Mouse (Mus musculus) adrenal gland, postnatal 36 days (tissue): ENCODE data around the gene Aebp1. TPM values are rescaled to one million over a fixed set of nuclear protein-coding genes. Genes with fewer than 3 reads are reported as not detected.
A peak's percentile ranks its signal among the peaks of the same experiment; 100 is the strongest.

ENCODE experiments used
- DNase-seq, 2 experiments: peaks; one replicate each; pipeline ENCODE4 v3.0.0; 2021; ENCODE audit warnings: mixed read lengths in 1 of 2
- total RNA-seq, 2 experiments: library from RNA; stranded (reverse); gene quantifications; 2 replicates each; pipeline ENCODE4 v1.2.3; 2021

Gene Aebp1
- total RNA-seq, 2 experiments from 2014 or later = 372 to 401 TPM

GRCm38 (mm10) chr11:5893807-5894206, 32.1 kb downstream of the Aebp1 start:
- no peak for DNase-seq

- no peak for DNase-seq
Observed at GRCm38 (mm10) chr11:5897230-5897629, 35.5 kb downstream of the Aebp1 start.

- DNase-seq = no peak
Observed at GRCm38 (mm10) chr11:5897839-5898238, 36.1 kb downstream of the Aebp1 start.

DNA sequence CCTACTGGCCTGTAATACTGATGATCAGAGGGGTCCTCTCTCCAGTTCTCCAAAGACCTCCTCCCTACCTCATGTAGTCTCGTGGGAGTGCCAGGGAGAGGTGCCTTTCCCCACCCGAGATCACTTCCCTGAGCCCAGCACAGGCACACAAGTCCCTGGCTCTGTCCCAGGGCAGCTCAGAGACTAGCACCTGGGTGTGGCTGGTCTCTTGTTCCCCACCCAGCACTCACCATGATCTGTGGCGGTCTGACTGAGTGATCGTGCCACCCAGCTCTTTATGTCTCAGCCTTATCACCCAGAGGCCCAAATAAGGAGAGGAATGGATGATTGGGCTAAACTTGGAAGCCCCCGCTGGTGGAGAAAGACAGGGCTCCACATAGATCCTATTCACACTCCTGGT, 36.8 kb downstream of the Aebp1 start, which contains the start of gene Myl7:
TSS of gene Myl7 (minus strand) at position 252 of the 400 bp plus-strand sequence.
- DNase-seq = no peak

DNA sequence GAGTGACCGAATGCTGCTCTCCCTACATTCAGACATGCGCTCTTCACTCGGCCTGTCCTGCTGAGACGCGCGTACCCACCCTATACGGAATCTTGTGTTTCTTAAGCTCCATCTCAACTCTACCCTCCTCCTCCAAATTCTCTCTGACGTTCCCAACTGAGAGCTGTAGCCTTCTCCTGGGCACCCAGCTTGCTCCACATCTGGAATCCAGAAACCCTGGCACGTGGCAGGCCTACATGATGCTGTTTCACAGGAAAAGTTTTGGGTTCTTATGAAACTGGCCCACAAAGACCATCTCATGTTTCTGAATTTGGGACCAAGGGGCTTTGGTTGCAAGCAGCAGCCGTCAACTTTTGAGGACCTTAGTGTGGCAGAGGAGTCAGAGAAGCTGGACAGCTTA, 37.5 kb downstream of the Aebp1 start:
- DNase-seq = no peak

DNA sequence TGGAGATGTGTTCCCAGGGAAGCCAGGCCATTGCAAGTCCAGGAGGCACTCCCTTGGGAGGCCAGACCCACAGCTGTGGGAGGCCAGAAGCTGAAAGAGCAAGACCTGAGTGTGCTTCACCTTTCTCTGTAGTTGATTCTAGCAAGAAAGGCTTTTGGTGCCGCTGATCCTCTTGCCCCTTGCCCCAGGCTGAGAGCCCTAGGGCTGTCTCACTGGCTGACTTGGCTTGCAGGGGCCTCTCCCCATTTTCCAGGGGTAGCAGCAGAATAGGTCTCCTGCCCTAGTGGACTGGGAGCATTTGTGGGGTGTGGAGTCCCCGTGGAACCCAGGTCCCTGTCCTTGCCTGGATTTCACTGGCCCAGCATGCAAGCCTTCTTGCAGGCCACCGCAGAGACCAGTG, 39.6 kb downstream of the Aebp1 start:
- DNase-seq = no peak

- peak; percentile 31 to 44 for DNase-seq
Observed at GRCm38 (mm10) chr11:5901950-5902349, 40.2 kb downstream of the Aebp1 start.

DNA sequence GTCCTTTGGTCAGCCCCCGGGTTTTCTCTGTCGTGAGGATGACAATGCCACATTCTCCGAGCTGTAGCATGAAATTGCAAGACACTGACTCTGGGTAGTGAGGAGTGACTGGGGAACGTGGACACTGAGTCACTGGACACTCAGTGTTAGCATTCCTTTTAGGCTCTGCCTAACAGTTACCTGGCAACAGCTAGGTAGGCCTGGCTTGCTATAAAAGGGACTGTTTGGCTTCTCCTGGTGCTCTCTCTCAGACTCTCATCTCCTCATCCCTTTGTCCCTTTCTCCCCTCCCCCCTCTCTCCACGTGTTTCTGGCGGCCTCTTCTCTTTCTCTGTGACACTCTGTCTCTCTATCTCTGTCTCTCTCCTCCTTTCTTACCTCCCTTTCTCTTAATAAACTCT, 40.6 kb downstream of the Aebp1 start:
- no peak for DNase-seq

DNA sequence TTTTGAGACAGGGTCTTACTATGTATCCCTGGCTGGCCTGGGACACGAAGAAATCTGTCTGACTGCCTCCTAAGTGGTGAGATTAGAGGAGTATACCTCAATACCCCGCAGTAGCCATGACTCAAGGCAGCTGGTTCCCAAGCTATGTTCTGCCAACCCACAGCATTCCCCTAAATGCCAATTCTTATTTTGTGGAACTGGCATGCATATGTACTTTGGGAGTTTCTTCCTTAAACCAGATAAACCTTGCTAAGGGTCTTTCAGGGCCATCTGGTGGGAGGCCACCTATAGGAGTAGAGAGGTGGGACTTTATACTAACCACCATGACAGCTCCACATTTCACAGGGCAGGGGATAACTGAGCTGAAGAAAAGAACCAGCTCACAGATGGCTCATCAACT, 42.1 kb downstream of the Aebp1 start:
- no peak for DNase-seq

DNA sequence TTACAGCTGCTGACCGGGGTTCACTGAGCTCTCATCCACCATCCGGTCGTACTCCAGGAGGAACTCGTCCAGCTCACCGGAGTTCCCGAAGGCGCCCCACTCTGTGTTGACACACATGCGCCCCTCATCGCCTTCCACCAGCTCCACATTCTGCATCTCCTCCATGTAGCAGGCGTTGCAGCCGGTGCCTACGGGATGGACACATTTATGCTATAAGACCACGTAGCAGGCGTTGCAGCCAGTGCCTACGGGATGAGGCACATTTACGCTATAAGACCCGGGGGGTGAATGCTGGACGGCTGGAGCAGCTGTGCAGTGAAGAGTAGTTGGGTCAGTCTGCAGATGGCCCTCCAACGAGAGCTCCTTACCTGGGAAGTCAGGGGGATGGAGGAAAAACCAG, 42.6 kb downstream of the Aebp1 start:
- no peak for DNase-seq

GRCm38 (mm10) chr11:5904871-5905270, 43.1 kb downstream of the Aebp1 start:
- no peak for DNase-seq

DNA sequence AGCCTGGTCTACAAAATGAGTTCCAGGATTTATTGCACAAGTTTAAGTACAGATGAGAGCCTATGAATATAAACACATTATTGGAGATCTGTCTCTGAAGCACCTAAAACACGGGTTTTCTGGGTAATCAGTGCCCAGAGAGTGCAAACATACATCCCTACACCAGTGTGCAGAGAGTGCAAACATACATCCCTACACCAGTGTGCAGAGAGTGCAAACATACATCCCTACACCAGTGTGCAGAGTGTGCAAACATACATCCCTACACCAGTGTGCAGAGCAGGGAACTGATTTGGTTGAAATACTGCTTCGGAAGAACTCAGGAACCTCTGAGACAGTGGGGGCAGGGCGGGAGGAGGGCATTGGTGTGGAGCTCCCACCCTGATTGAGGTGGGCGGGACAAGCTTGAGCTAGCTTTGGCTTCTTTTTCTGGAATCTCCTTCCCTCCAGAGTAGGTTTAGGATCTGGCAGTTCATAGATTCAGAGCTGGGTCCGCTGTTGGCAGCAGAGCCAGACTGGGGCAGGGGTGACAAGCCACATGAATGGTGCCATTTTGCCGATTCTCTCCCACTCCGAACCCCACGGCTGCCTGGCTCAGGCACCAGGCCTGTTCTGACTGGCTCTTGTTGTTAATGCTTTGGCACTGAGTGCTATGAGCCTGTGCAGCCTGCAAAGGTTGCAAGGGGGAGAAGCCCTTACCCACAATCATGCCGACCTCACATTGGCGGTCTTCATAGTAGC, 44.2 kb downstream of the Aebp1 start:
- no peak for DNase-seq

DNA sequence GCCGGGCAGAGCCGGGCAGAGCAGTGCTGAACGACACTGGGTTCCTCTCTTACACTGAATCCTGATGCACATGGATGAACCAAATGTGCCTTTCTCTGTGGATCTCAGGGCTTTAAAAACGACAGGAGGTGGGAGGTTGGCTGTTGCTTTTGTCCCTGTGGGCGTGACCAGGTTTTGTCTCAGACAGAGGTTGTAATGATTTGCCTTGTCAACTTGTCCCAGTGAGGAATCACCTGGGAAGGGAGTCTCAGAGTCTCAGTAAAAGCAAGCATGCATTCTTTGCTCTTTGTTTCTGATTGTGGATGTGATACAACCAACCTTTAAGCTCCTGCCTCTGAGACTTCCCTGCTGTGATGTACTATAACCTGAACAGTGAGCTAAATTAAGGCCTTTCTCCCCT, 45.3 kb downstream of the Aebp1 start:
- no peak for DNase-seq

DNA sequence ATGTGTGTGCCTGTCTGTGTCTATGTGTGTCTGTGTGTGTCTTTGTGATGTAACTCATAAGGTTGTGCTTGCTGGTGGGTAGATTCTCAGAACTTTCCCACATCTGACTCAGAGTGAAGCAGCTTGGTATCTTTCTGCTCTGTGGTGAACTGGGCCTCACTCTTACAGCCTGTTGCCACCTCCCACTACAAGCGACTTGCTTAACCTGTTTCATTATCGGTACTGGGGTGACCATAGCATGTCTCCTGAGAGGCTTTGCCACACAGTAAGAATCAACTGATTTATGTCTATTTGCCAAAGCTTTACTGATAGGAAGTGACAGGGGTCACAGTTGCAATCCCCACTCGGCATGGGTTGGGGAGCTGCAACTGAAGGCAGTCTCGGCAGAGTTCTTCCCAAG, 46.9 kb downstream of the Aebp1 start:
- DNase-seq = no peak

GRCm38 (mm10) chr11:5912635-5913034, 50.9 kb downstream of the Aebp1 start:
- DNase-seq = peak; percentile 66 to 72

DNA sequence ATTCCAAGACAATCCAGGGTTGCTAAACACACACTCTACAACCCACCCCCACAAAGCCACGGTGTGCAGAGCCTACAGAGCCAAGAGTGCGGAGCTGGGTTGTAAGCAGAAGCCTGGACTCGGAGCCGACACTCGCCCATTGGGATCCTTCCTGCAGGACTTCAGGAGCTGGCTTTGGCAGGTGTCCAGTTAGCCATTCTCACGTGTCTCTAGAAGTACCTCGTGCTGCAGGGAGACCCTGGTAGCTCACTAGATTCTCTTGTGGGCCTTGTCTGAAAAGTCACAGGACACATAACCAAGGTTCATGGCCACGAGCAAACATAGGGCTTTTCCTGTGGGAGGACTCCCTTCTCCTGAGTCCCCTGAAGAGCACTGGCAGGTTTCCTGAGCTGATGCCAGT, 51.5 kb downstream of the Aebp1 start:
- no peak for DNase-seq

DNA sequence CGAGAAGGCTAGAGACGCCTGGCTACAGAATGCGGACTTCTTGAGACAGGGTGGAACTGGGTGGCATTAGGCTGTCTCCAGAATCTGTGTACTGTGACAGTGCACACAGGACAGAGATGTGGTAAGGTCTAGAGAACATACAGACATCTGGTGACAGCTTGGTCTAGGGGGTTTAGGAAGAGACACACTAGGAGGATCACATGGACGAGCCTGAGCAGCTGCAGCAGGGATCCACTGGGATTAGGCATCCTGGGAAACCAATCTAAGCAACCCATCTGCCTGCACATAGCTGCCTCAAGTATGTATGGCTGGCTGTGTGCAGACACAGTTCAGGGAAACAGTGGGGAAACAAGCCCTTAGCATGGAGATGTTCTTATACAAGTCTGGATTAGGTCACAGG, 52.2 kb downstream of the Aebp1 start:
- DNase-seq = no peak

DNA sequence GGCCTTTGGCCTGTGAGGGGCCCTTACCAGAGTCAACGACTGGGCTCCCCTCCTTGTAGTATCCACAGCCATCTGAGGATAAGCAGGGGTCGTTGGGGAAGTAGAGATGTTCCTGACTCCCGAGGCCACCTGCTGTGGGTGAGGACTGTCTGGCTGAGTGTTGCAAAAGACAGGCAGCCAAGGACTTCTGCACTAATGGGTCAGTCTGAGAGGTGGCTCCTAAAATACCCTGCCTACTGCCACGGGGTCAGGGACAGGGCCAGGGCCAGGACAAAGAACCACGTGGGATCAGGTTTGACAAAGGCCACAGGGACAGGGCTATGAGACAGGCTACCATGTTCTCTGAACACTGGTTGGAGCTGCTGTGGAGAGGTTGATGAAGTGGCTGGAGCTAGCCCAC, 53.2 kb downstream of the Aebp1 start:
- DNase-seq = peak in 1 of 2 experiments; percentile 21

GRCm38 (mm10) chr11:5915429-5916177, 53.9 kb downstream of the Aebp1 start:
- peak in 1 of 2 experiments; percentile 41 for DNase-seq

DNA sequence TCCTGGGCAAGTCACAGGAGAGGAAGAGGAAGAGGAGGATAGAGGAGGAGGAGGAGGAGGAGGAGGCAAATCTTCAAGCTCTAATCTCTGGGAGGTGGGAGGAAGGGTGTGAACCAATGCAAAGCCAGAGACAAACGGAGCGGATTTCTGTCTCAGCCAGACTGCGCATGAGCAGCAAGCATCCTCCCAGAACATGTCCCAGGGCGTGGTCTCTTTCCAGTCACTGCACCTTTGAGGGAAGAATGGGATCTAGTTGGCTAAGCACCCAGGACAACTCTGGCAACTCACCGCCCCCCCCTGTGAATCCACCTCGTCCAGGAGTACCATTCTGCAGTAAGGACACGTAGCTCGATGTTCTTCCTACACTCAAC, 54.4 kb downstream of the Aebp1 start:
- no peak for DNase-seq

DNA sequence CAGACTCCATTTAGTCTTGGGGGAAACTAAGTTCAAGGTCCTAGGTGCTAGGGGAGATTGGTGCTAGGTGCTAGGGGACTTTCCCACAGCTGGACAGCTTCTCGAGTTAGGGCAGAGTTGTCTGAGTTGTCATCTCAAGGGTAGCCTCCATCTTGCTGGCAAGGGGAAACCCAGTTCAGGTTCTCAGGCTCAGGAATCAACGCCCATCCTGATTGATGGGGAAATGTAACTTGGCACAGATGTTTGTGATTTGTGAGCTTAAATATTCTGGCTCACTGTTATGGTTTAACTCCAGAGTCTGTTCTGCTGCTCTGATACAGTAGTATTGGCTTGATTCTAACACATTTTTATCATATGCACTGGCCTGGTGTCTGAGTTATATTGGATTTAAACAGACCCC, 56.4 kb downstream of the Aebp1 start:
- DNase-seq = no peak

DNA sequence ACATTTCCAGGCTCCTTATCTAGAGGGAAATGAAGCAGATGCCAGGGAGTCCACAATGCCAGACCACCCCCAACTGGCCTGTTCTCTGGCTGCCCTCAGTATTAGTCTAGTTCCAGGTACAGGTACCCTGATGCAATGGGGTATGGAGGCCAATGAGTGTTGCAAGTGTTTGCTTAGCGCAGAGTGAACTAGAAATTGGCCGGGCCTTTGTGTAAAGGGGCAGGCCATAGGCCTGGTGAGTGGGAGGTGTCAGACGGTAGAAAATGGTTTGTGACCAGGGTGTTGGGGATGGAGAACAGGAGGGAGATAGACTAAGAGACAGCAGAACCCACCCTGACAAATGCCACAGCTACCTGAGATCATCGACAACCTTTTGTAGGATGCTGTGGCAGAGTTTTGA, 57.9 kb downstream of the Aebp1 start:
- peak in 1 of 2 experiments; percentile 25 for DNase-seq

GRCm38 (mm10) chr11:5920323-5920960, 58.7 kb downstream of the Aebp1 start:
- peak in 1 of 2 experiments; percentile 36 for DNase-seq
